Mouse (Mus musculus): ENCODE measurements around the gene Camkk1.

Camkk1 gene

DNA sequence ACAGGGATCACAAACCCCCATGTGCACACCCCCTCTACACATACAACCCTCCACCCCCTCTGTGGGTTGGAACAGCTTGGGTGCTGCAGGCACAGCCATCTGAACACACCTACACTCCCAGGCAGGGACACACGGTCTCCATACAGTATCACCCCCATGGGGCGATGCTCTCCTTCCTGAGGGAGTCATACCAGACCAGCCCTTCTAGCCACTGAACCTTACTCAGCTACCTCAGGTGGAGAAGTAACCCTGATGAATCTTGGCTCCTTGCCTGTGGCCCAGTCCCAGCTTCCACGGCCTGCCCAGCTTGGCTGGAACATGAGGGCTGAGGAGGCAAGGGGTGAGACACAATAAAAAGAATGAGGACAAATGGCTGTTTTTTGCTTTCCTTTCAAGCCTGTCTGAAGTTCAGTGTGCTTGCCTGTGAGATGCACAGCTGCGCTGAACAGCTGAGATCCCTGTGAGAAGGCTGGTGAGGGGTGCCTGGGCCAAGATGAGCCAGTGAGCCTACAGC lies 3.9 kb upstream of the Camkk1 start:
- DNase-seq (ENCODE audit: low read depth), result peak; percentile 42

- peak; percentile 65 for DNase-seq (ENCODE audit: low read depth)
Measured at GRCm38 (mm10) chr11:73015391-73016102, 3.3 kb upstream of the Camkk1 start.

GRCm38 (mm10) chr11:73016103-73016420 lies 2.7 kb upstream of the Camkk1 start:
- DNase-seq (ENCODE audit: low read depth), result no peak

GRCm38 (mm10) chr11:73019147-73019795 lies 463 bp downstream of the Camkk1 start:
- peak; percentile 20 for DNase-seq (ENCODE audit: low read depth)

- DNase-seq (ENCODE audit: low read depth), result peak; percentile 65
Measured at GRCm38 (mm10) chr11:73020953-73021800, 2.4 kb downstream of the Camkk1 start.

DNA sequence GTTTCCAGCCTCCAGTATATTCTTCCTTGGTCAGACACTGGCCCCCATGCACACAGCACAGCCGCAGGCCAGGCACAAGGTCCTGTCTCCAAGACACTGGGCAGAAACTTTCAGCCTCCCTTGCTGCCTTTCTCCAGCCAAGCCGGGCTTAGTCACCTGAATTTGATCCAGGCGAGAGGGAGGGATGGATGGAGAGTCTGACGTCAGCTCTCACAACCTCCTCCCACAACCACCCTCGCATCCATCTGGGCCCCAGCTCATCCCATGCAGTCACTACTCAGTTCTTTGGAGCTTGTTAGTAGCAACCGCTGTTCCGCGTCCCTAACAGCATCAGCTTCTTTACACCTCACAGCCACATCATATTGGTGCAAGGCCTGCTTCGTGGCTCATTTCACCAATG lies 4.3 kb downstream of the Camkk1 start:
- DNase-seq (ENCODE audit: low read depth), result peak; percentile 96

DNA sequence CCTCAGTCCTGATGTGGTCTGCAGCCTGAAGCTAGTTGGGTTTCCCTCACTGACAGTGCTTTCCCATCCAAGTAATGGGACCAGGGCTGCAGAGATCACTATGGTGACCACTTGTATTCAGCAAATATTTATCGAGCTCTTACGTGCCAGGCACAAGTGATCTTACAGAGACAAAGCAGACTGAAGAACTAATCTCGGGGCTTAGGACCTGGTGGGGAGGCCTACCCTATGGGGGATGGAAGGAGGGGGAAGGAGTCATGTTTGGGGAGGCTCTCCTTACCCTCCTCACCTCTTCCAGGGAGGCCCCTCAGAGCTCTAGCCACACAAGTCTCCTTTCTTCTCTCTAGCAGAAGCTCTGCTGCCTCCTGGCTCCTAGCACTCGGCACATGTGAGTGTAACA lies 5.0 kb downstream of the Camkk1 start:
- DNase-seq (ENCODE audit: low read depth), result no peak

DNA sequence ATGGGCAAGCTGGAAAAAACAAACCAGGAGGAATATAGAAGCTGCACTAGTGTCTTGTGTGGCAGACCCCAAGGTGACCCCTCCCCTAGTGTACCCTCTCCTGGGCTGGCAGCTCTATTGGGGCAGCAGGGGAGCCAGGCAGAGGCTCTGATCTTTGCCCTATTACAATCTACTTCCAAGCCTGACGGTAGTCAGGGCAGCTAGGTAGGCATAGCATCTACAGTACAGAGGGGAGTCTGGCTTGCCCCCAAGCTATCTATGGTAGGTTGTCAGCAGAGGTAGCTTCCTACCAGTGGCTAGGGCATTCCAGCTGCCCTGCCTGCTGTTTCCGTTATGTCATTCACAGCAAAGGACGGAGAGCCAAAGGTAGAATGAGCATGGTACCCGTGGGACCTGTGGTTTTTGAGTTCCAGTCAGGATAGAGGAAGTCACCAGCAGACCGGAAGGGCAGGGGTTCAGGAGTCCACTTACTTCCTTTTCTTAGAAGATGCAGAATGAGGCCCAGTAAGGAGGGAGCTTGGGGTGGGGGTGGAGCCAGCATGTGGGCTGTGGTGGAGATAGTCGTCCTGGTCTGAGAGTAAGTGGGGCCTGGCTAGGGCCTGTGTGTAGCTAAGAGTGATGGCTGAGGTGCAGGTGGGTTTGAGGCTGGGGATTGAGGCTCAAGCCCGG lies 5.6 kb downstream of the Camkk1 start:
- no peak for DNase-seq (ENCODE audit: low read depth)

- no peak for DNase-seq (ENCODE audit: low read depth)
Measured at GRCm38 (mm10) chr11:73026961-73027360, 8.2 kb downstream of the Camkk1 start.

DNA sequence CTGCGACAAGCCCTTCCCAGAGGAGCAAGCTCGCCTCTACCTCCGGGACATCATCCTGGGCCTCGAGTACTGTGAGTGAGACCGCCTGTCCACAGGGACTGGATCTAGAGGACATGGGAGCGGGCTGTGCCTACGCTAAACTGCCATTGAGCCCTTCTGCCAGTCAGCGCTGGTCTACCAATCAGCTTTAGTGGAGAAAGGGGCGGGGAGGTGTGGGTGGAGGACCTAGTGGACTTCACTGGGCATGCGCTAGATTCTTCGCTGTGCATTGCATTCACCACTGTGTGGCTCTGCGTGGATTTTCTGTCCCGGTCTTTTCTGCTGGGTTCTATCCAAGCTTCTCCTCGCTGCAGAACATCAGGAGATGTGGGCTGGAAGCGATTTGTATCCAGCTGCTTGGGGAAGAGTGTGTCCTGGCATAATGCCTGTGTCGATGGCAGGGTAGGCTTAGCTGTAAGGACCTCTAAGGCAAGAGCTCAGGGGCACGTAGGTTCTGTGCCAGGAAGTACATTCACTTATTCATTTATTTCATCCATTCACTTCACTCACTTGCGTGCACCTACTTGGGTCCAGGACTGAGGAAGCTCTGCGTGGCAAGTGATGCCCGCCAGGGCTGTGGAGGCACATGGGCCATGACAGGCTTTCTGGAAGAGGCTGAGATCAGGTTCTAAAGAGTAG lies 12.2 kb downstream of the Camkk1 start:
- DNase-seq (ENCODE audit: low read depth), result no peak

DNA sequence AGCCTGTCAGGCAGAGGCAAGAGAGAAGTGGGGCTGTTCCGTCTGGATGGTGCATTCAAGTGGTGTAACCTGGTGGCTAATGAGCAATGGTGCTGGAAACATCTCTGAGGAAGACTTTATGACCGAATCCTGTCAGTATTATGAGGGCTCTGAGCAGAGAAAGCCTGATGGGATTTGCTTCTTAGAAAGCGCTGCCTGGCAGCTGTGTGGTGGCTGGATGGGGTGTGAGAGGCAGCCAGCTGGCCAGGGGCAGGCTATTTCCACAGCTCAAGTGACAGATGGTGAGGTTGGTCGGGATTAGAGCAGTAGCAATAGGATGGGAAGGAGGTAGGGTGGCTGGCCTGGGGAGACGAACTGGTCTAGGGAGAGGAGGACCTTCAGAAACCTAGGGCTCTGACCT lies 12.7 kb downstream of the Camkk1 start:
- no peak for DNase-seq (ENCODE audit: low read depth)

- no peak for DNase-seq (ENCODE audit: low read depth)
Measured at GRCm38 (mm10) chr11:73036077-73036476, 17.3 kb downstream of the Camkk1 start.

DNA sequence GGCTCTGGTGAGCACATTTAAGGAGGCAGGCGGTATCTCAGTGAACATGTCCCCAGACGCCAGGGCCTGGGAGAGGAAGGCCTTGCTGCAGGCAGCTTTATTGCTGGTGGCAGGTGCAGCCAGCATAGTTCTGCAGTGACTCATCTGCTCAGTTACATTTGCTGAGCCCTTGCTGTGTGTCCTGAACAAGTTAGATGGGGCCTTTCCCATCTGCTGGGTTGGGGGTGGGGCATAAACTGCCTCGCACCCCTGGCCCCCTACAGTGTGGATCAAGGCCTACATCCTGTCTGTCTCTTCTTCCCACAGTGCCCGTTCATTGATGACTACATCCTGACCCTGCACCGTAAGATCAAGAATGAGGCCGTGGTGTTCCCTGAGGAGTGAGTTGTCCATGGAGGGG lies 18.1 kb downstream of the Camkk1 start:
- peak; percentile 48 for DNase-seq (ENCODE audit: low read depth)

DNA sequence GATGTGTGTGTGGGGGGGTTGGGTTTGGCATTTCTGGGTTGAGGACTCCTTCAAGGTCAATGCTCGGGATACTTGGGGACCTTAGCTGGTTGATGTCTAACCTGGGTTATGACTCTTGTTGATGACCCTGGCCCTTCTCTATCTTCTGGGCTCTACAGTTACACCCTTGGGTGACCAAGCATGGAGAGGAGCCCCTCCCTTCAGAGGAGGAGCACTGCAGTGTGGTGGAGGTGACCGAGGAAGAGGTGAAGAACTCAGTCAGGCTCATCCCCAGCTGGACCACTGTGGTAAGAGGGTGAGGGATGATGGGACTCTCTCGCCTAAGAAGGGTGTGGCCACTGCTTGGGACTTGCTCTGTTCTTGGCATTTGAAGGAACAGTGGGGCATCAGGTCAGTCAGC lies 18.9 kb downstream of the Camkk1 start:
- DNase-seq (ENCODE audit: low read depth), result no peak

DNA sequence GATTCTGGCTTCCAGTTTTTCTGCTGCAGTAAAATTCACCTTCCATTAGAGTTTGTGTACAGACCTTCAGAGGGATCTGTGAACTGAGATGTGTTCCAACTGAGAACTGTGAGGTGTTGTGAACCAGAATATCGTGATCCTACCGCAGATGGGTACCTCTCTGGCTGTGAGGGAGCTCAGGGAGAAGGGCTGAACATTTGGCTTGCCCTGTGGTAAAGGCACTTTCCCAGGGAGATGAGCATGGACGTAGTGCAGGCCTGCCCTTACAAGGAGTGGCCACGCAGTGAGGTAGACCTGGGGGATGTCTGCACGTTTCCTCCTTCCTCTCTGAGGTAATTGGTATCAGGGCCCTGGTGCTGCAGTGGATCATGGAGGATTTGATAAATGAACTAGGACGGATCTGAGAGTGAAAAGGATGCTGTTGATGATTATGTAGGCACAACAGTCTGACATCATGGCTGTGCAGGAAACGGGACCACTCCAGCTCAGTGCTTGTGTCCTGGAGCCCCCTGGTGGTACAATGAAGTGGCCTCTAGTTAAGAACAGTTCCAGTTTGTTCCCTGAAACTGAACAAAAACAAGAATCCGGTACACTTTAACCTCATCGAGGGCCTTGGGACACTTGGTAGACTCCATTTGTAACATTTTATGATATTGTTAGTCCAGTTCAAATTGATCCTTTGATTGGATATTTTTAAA lies 20.4 kb downstream of the Camkk1 start:
- DNase-seq (ENCODE audit: low read depth), result peak; percentile 87

DNA sequence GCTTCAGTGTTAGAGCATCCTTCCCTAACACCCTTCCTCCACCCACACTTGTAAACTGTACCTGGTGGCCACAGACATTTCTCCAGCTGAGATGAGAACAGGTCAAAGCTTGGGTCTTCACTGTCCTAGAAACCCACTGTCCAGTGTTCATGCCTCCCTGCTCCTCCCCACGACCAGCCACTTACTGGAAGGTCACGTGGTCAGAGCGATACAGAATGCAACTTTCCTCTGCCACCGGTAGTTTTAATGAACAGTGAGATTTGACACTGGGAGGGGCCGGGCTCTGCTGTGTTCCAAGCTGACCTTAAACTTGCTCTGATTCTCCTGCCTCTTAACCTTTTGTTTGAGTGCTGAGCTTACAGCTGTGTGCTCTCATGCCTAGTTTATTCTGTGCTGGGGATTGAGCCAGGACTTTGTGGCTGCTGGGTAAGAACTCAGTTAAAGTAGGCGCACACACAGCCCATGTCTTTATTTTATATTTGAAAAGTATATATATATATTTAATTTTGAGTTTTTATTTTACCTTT lies 25.5 kb downstream of the Camkk1 start:
- no peak for DNase-seq (ENCODE audit: low read depth)

DNA sequence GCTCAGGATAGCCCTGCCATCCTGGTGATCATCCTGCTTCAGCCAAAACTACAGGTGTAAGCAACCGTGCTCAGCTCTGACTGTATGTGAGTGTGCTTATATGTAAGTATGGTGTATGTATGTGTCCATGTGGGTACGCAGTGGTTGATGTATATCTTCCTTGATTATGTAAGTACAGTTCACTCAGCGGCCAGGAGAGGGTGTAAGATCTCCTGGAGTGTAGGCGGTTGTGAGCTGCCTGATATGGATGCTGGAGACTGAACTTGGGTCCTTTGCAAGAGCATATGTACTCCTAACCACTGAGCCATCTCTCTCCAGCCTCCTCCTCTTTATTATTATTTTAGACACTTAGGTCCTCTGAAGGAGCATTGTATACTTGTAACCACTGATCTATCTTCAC lies 26.0 kb downstream of the Camkk1 start:
- no peak for DNase-seq (ENCODE audit: low read depth)

DNA sequence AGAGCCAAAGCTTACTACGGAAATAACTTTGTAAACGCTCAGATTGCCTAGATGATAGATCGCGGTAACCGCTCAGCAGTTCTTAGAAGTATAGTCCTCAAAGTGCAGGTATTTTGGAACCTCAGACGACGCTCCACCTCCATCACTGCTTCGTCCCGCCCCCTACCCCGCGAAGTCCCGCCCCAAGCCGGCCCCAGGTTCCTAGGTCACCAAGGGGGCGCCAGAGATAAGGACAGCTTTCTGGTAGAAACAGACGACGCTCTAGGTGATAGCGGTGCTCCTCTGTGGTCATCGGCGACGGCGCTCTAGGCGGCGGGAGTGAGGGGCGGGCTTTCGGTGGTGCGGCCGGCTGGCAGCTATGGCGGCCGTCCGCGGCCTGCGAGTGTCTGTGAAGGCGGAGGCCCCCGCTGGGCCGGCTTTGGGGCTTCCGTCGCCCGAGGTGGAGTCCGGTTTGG lies 28.8 kb downstream of the Camkk1 start, which contains the start of gene Ncbp3:
Gene Ncbp3 (plus strand): TSS at position 242 of the 455 bp plus-strand sequence.
- DNase-seq (ENCODE audit: low read depth), result peak; percentile 98

DNA sequence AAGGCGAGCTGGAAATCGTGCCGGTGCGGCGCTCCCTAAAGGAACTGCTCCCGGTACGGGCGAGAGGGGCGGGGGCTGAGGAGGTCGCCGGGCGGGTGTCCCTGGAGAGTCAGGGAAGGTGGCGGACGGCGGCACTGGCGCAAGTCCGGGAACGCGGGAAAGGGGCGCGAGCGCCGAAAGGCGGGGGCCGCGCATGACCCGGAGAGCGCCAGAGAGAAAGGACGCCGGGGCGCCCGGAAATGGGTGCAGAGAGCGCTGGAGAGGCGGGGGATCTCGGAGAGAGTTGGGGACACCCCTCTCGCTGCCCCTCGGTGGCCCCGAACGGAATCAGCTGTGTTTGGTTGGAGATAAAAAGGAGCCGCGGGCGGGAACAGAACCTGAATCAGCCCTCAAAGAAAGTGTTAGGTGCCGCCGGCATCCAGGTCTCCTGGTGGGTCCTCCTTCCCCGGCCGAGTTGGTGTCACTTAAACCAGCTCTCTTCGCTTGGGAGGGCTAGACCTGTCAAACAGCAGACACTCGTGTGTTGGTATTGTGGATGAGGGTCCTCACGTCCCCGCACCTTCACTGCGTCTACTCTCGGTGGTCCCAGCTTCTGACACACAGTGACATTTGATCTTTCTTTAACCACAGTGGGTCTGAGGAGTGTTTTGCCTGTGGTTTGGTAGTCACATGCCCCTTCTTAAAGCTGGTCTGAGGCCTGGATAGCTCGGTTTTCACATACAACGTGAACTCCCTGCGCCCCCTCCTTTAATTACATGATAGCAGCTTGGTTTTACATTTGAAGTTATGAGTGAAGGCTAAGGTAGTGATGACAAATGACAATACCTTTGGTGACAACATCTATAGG lies 29.4 kb downstream of the Camkk1 start:
- peak; percentile 17 for DNase-seq (ENCODE audit: low read depth)

DNA sequence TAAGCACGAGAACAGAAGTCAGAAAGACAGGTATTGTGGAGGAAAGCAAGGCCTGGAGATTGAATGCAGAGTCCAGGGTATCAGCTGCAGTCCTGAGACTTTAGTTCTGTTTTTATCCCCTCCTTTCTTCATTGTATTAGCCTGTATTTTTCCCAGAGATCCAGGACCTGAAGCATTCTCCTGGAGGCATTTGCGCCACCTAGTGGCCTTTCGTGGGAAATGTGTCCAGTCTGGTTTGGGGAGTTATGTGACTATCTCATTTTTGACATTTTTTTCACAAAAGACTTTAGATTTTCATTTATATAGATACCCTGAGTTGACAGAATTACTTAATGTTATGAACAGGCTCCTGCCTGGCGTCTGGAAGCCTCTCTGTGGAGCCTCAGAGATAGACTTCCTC lies 30.5 kb downstream of the Camkk1 start:
- peak; percentile 95 for DNase-seq (ENCODE audit: low read depth)
